Mouse (Mus musculus): ENCODE data around the gene Nxn. TPM values are rescaled to one million over a fixed set of nuclear protein-coding genes. Genes with fewer than 3 reads are reported as not detected.

Nxn gene
- polyA plus RNA-seq, 1 experiment from 2014 or later = 36.4 TPM

DNA sequence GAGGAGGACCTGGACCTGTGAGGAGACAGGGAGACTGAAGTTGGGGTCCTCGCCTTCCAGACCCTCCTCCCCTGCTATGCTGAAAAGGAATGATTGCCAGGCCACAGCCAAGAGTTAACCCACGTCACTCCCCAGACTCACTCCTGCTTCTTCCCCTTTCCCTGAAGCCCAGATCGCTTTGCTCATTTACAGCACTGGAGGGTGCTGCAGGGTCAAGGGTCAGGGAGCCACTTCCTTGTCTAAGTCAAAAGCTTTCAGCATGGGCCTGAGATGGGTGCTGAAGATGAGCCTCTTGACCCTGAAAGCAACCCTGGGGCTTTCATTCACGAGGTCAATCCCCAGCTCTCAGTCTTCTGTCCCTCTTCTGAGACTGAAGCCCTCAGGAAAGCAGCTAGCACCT lies 20.2 kb upstream of the Nxn start:
- Histone ChIP-seq H3K27me3 (no peaks in the 10 kb centered on the region), H3K36me3 (peaks cover 99% of the 10 kb centered on the region), H3K9ac (no peak overlapping the region), H3K9me3 (no peaks in the 10 kb centered on the region), H3K4me2 (no peak overlapping the region), H3K4me1 (replicated peaks) (peaks cover 11% of the 10 kb centered on the region; the same call in 1 of the 2 replicates), H3K4me3 (no peak overlapping the region), H3K27ac (replicated peaks) (no peak overlapping the region; the same call in 1 of the 2 replicates)
- ATAC-seq (ENCODE audit: low read depth) = no peak
- 68% methylated on average over 4 of the region's 4 CpGs for WGBS

DNA sequence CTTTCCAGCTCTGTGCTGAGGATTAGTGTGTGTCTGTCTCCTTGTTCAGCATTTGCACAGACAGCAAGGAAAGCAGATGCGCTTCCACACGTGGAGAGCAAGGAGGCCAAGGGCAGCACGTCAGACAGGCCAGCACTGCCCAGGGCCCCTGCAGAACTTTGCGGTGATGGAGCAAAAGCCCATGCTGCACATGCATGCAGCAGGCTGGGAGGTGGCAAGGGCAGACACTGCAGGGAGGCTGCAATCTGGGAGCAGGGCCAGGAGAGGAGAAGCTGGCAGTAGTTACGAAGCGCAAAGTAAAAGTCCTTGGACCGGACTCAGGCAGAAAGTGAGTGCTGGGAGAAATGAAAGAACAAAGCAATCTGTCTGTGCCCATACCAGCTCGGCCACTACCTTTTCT lies 19.5 kb upstream of the Nxn start:
- WGBS = 81% methylated on average over 8 of the region's 8 CpGs
- Histone ChIP-seq H3K4me2 (no peak overlapping the region), H3K4me3 (no peak overlapping the region), H3K9ac (no peak overlapping the region), H3K4me1 (replicated peaks) (peaks cover 11% of the 10 kb centered on the region; the same call in 1 of the 2 replicates), H3K27me3 (no peaks in the 10 kb centered on the region), H3K36me3 (peaks cover 99% of the 10 kb centered on the region), H3K27ac (replicated peaks) (no peak overlapping the region), H3K9me3 (no peaks in the 10 kb centered on the region)
- ATAC-seq (ENCODE audit: low read depth) = no peak

DNA sequence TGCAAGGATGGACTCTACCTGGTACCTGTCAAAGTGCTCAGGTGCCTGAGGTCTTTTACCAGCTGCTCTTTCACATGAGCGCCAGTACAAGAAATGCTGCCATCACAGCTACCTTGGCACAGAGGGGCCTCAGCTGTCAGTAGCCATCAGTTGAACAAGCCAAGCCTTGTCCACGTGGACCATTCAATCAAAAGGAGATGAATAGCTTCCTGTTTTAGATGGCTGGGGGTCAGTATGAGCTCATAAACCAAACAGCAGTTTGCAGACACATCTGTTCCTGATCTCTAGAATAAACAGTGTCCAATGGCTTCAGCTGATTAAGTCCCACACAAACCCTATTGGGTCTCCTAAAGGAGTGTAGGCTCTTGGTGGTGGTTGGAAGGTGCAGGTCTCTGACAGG lies 17.0 kb upstream of the Nxn start:
- WGBS = 59% methylated on average over 2 of the region's 2 CpGs
- Histone ChIP-seq H3K27me3 (no peaks in the 10 kb centered on the region), H3K4me2 (no peak overlapping the region), H3K4me1 (replicated peaks) (peaks cover 11% of the 10 kb centered on the region; the same call in 1 of the 2 replicates), H3K4me3 (no peak overlapping the region), H3K9ac (no peak overlapping the region), H3K9me3 (no peaks in the 10 kb centered on the region), H3K27ac (replicated peaks) (no peak overlapping the region), H3K36me3 (peaks cover 90% of the 10 kb centered on the region)
- no peak for ATAC-seq (ENCODE audit: low read depth)

- H3K27ac ChIP-seq (replicated peaks) = no peak overlapping the region
- WGBS = 90% methylated on average over 4 of the region's 4 CpGs
- no peaks in the 10 kb centered on the region for H3K27me3 ChIP-seq
- peaks cover 11% of the 10 kb centered on the region; the same call in 1 of the 2 replicates for H3K4me1 ChIP-seq (replicated peaks)
- no peak overlapping the region for H3K4me3 ChIP-seq
- H3K36me3 ChIP-seq = peaks cover 81% of the 10 kb centered on the region
- no peak overlapping the region for H3K4me2 ChIP-seq
- ATAC-seq (ENCODE audit: low read depth) = no peak
- no peak overlapping the region for H3K9ac ChIP-seq
- no peaks in the 10 kb centered on the region for H3K9me3 ChIP-seq
Measured at GRCm38 (mm10) chr11:76415001-76415400, 16.1 kb upstream of the Nxn start.

DNA sequence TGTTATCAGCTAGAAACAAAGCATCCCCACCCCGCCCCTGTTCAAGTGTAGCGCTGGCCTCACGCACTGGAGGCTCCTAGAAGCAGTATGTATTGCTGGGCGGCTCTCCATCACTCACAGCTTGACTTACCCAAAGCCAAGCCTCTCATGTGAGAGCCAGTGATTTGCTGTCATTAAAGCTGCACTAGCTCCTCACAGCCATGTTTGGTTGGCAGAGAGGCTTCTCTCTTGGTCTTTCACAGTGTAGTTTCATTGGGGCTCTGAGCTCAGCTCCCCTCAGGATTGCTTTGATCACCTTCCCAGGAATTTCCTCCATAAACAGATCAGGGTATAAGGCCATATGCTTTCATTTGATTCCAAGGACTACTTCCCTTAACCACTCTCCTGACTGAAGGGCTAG lies 14.3 kb upstream of the Nxn start:
- 80% methylated on average over 4 of the region's 4 CpGs for WGBS
- H3K9ac ChIP-seq = no peak overlapping the region
- peaks cover 63% of the 10 kb centered on the region for H3K36me3 ChIP-seq
- H3K27ac ChIP-seq (replicated peaks) = no peak overlapping the region
- peaks cover 12% of the 10 kb centered on the region for H3K4me1 ChIP-seq (replicated peaks)
- ATAC-seq (ENCODE audit: low read depth) = no peak
- H3K4me3 ChIP-seq = no peak overlapping the region
- H3K4me2 ChIP-seq = no peak overlapping the region
- no peaks in the 10 kb centered on the region for H3K27me3 ChIP-seq
- H3K9me3 ChIP-seq = no peaks in the 10 kb centered on the region

DNA sequence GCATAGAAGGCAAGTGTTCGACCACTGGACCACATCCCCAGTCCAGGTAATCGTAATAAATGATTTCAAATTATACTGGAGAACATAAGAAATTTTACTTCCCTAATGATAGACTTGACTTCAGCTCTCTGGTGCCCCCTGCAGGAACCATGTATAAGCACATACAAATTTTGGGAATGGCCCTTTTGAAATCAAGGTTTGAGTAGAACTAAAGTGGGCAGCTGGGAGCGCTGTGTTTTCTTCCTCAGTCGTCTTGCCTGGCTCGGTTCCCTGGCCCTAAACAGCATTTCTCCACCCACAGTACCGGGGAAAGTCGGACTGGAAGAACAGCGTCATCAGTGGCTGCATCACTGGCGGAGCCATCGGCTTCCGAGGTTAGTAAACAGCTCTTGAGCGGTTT lies 11.9 kb upstream of the Nxn start:
- Histone ChIP-seq H3K4me3 (no peak overlapping the region), H3K9ac (no peak overlapping the region), H3K4me1 (replicated peaks) (peaks cover 18% of the 10 kb centered on the region), H3K27me3 (no peaks in the 10 kb centered on the region), H3K27ac (replicated peaks) (no peak overlapping the region), H3K9me3 (no peaks in the 10 kb centered on the region), H3K36me3 (peaks cover 39% of the 10 kb centered on the region), H3K4me2 (no peak overlapping the region)
- 73% methylated on average over 12 of the region's 12 CpGs for WGBS
- no peak for ATAC-seq (ENCODE audit: low read depth)

DNA sequence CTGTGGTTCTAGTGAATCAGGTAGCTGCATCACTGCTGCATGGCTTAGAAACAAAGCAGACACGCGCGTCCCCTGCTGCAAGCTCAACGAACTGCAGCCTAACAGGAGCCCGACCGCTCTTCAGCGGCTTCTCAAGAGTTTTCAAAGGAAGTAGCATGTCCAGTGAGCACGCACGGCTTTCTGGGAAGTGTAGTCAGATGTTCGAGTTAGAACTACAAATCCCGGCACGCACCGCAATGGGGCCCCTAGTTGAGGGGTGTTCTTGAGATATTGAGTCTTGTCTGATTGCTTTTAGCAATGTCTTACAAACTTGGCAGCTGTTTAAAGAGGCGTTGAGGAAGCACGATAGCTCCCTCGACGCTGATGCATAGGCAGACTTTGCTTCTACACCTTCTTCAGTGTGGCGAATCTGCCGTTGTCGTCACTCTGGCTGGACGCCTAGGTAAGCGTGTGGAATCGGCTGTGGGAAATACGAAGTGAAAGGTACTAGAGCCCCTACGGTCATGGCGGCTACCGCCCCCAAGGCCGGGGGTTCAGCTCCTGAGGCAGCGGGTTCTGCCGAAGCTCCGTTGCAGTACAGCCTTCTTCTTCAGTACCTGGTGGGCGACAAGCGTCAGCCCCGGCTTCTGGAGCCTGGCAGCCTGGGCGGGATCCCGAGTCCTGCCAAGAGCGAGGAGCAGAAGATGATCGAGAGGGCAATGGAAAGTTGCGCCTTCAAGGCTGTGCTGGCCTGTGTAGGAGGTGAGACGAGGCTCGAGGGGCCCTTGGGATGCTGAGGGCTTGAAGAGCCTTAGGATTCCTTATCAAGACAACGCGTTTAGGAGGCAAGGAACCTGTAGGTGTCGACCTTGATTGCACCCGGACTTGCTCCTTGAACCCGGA lies 8.0 kb upstream of the Nxn start, which contains the start of gene Timm22:
TSS of gene Timm22 (plus strand) at position 251 of the 882 bp plus-strand sequence.
- peaks cover 5% of the 10 kb centered on the region for H3K36me3 ChIP-seq
- WGBS = under 1% methylated on average over 46 of the region's 46 CpGs
- H3K27me3 ChIP-seq = no peaks in the 10 kb centered on the region
- H3K4me3 ChIP-seq = peak within 1 kb of the TSS; percentile 73
- ATAC-seq (ENCODE audit: low read depth) = peak; percentile 95
- peak within 1 kb of the TSS; percentile 77 for H3K4me2 ChIP-seq
- peak within 1 kb of the TSS; percentile 92 for H3K9ac ChIP-seq
- peak within 1 kb of the TSS; percentile 74; the same call in 1 of the 2 replicates for H3K27ac ChIP-seq (replicated peaks)
- peaks cover 18% of the 10 kb centered on the region for H3K4me1 ChIP-seq (replicated peaks)
- no peaks in the 10 kb centered on the region for H3K9me3 ChIP-seq

- H3K4me1 ChIP-seq (replicated peaks) = peaks cover 18% of the 10 kb centered on the region
- no peak overlapping the region for H3K27ac ChIP-seq (replicated peaks)
- ATAC-seq (ENCODE audit: low read depth) = no peak
- no peak overlapping the region for H3K9ac ChIP-seq
- H3K4me3 ChIP-seq = no peak overlapping the region
- no peaks in the 10 kb centered on the region for H3K36me3 ChIP-seq
- 84% methylated on average over 5 of the region's 5 CpGs for WGBS
- H3K4me2 ChIP-seq = no peak overlapping the region
- no peaks in the 10 kb centered on the region for H3K9me3 ChIP-seq
- H3K27me3 ChIP-seq = no peaks in the 10 kb centered on the region
Measured at GRCm38 (mm10) chr11:76405626-76406264, 6.8 kb upstream of the Nxn start.

DNA sequence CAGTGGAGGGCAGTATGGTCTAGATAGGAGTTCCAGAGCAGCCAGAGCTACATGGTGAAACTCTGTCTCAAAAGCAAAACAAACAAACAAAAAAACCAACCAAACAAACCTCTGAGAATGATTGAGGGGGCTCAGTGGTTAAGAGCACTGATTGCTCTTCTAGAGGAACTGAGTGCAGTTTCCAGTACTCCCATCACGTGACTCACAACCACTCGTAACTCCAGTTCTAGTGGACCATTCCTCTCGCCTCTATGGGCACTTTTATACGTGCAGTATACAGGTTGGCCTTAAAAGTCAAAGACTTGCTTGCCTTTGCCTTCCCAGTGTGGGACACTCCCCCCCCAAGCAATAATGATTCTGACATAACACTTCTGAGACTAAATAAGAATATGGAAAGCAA lies 6.2 kb upstream of the Nxn start:
- 67% methylated on average over 4 of the region's 4 CpGs for WGBS
- H3K4me3 ChIP-seq = no peak overlapping the region
- no peak for ATAC-seq (ENCODE audit: low read depth)
- peaks cover 18% of the 10 kb centered on the region for H3K4me1 ChIP-seq (replicated peaks)
- H3K27ac ChIP-seq (replicated peaks) = no peak overlapping the region
- H3K9me3 ChIP-seq = no peaks in the 10 kb centered on the region
- H3K4me2 ChIP-seq = no peak overlapping the region
- no peaks in the 10 kb centered on the region for H3K36me3 ChIP-seq
- no peak overlapping the region for H3K9ac ChIP-seq
- no peaks in the 10 kb centered on the region for H3K27me3 ChIP-seq

- Histone ChIP-seq H3K27me3 (no peaks in the 10 kb centered on the region), H3K36me3 (no peaks in the 10 kb centered on the region), H3K9ac (no peak overlapping the region), H3K4me3 (no peak overlapping the region), H3K27ac (replicated peaks) (no peak overlapping the region), H3K4me1 (replicated peaks) (peaks cover 24% of the 10 kb centered on the region), H3K9me3 (no peaks in the 10 kb centered on the region), H3K4me2 (no peak overlapping the region)
- WGBS = 65% methylated on average over 10 of the region's 10 CpGs
- no peak for ATAC-seq (ENCODE audit: low read depth)
Measured at GRCm38 (mm10) chr11:76401398-76401797, 2.5 kb upstream of the Nxn start.

DNA sequence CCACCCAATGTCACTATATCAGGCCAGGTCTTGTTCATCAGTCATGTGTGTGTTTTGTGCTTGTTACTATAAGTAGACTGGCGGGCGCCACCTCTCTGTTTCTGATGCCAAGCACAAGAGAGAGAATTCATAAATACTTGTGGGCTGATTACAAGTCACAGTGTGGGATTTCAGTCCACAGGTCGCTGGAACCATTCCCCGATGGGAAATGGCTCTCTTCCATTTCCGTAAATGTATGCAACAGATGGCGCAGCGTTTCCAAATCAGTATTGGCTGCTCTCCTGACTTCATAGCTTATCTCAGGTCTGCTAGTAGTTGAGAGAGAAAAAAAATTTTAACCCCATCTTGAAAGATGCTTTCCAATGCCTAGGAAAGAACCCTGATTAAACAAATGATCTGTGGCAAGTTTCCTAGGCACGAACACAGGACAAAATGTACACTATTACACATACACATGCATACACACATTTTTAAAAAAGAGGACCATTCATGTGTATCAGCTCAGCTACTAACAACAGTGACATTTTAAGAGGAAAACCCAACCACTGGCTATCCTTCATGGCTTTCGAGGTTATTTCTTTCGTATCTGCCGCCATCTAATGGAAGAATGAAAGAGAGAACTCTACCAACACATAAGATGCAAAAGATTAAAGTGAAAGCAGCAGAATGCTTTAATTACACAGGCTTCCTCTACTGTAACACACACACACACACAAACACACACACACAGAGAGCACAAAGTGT lies 819 bp upstream of the Nxn start:
- ATAC-seq (ENCODE audit: low read depth) = peak; percentile 5; the same call in 1 of the 2 replicates
- H3K27me3 ChIP-seq = no peaks in the 10 kb centered on the region
- peak overlapping the region; percentile 76 for H3K4me3 ChIP-seq
- 13% methylated on average over 11 of the region's 11 CpGs for WGBS
- no peaks in the 10 kb centered on the region for H3K36me3 ChIP-seq
- peak overlapping the region; percentile 92 for H3K4me2 ChIP-seq
- peak overlapping the region; percentile 89 for H3K27ac ChIP-seq (replicated peaks)
- peak overlapping the region; percentile 85; the same call in 1 of the 2 replicates for H3K9ac ChIP-seq
- no peaks in the 10 kb centered on the region for H3K9me3 ChIP-seq
- peaks cover 38% of the 10 kb centered on the region for H3K4me1 ChIP-seq (replicated peaks)
